ENCODE assay signal across 27 mouse cellular contexts in the genomic region with DNA sequence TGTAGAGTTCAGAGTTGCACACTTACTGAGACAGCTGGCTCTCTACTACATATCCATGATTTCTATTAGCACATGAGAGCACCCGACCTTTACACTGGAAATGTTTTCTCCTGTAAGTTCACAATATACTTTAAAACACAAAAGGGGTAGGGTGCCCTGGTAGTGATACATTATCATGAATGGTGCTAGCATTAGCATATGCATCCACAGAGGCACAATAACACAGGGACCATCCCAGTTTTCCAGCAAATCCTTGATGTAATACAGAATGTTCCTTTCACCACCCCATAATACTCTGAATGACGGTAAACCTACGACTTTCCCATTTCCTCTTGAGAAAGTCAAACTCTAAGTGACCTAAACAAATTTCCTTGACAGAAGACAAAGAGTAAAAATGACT.
DNase-seq lines count a peak whose midpoint lies in the region; ATAC-seq lines count a peak whose summit lies in the region.
"Had no signal": no experiment of that assay in that cellular context is flagged by ENCODE, and none has a peak within 500 bp of the region (broad histone marks: within the 10 kb centered on the region; RNA-seq: fewer than 3 reads in every experiment).

No protein-coding gene starts in this region.

- no peak for DNase-seq in kidney, postnatal 14 days
- DNase-seq in limb, embryonic 11.5 days (ENCODE audit: low spot score), result no peak
- no peak for DNase-seq in limb, embryonic 10.5 days (ENCODE audit: low spot score)
- peak; percentile 60 for DNase-seq in ZHBTc4 (ENCODE audit: low read depth, low spot score)
- DNase-seq in left cerebral cortex, adult 18-20 months (ENCODE audit: low spot score in 2 of 2), result no peak
- DNase-seq in adrenal gland, postnatal 25 days, result no peak
- DNase-seq: B cell, adult 2 months; cerebellum, adult 11-12 months; cerebellum, adult 8-10 months; cerebellum, postnatal 10 days; cerebellum, postnatal 36 days; forebrain, postnatal 0 days; gastrocnemius, postnatal 25 days; heart, adult 18-20 months; heart, postnatal 10 days; heart, postnatal 36 days had no signal

- no peaks in the 10 kb centered on the region for H3K4me1 ChIP-seq in kidney, embryonic 14.5 days (ENCODE audit: control insufficient read depth, insufficient read depth, low read length)
- no peaks in the 10 kb centered on the region for H3K4me1 ChIP-seq in limb, embryonic 11.5 days (ENCODE audit: control insufficient read depth, insufficient read depth, low read length)
- H3K4me1 ChIP-seq in limb, embryonic 10.5 days, result peaks cover 28% of the 10 kb centered on the region
- H3K4me1 ChIP-seq: heart, embryonic 15.5 days; hindbrain, embryonic 10.5 days had no signal

- no peak overlapping the region for H3K4me3 ChIP-seq in kidney, embryonic 14.5 days (ENCODE audit: low read length)
- H3K4me3 ChIP-seq in limb, embryonic 11.5 days (ENCODE audit: low read depth, low read length), result no peak overlapping the region
- H3K4me3 ChIP-seq in limb, embryonic 10.5 days, result no peak overlapping the region
- H3K4me3 ChIP-seq: embryonic facial prominence, embryonic 10.5 days; embryonic facial prominence, embryonic 13.5 days; erythroblast, embryonic 14.5 days; forebrain, embryonic 13.5 days; heart, embryonic 12.5 days; heart, embryonic 15.5 days; hindbrain, embryonic 10.5 days; hindbrain, embryonic 13.5 days had no signal

- H3K9me3 ChIP-seq in kidney, embryonic 14.5 days (ENCODE audit: control insufficient read depth, low read length), result no peaks in the 10 kb centered on the region
- H3K9me3 ChIP-seq in limb, embryonic 11.5 days (ENCODE audit: control insufficient read depth, low read length), result no peaks in the 10 kb centered on the region
- no peaks in the 10 kb centered on the region for H3K9me3 ChIP-seq in limb, embryonic 10.5 days (replicated peaks)
- H3K9me3 ChIP-seq: embryonic facial prominence, embryonic 10.5 days; embryonic facial prominence, embryonic 13.5 days; forebrain, embryonic 13.5 days; heart, embryonic 12.5 days; heart, embryonic 15.5 days; hindbrain, embryonic 10.5 days; hindbrain, embryonic 13.5 days had no signal

- H3K27me3 ChIP-seq in kidney, embryonic 14.5 days (ENCODE audit: control insufficient read depth, insufficient read depth, low read length), result no peaks in the 10 kb centered on the region
- no peaks in the 10 kb centered on the region for H3K27me3 ChIP-seq in limb, embryonic 11.5 days (ENCODE audit: control insufficient read depth, insufficient read depth, low read length)
- H3K27me3 ChIP-seq in limb, embryonic 10.5 days (ENCODE audit: low read depth, poor library complexity, severe bottlenecking), result peaks cover 6% of the 10 kb centered on the region; the same call in 1 of the 2 replicates
- H3K27me3 ChIP-seq: embryonic facial prominence, embryonic 13.5 days; forebrain, embryonic 13.5 days; heart, embryonic 12.5 days; heart, embryonic 15.5 days; hindbrain, embryonic 13.5 days had no signal

- H3K4me2 ChIP-seq in kidney, embryonic 14.5 days (replicated peaks; ENCODE audit: low read depth, low read length), result no peak overlapping the region
- H3K4me2 ChIP-seq in limb, embryonic 11.5 days (ENCODE audit: low read depth, severe bottlenecking), result no peak overlapping the region
- H3K4me2 ChIP-seq: embryonic facial prominence, embryonic 13.5 days; forebrain, embryonic 13.5 days; heart, embryonic 12.5 days; heart, embryonic 15.5 days; hindbrain, embryonic 13.5 days had no signal

- ATAC-seq in kidney, embryonic 14.5 days (ENCODE audit: low FRiP score, low TSS enrichment), result 0 out of 2 replicates have a peak, but pooled peaks have one; percentile 26
- peak; percentile 61; the same call in 1 of the 2 replicates for ATAC-seq in limb, embryonic 11.5 days (ENCODE audit: insufficient number of reproducible peaks, low FRiP score, low TSS enrichment, low read depth)
- ATAC-seq: hindbrain, embryonic 16.5 days; inflammation-experienced regulatory T-cells, adult 6 months had no signal

- WGBS in kidney, embryonic 14.5 days, result 23% methylated on average over 3 of the region's 3 CpGs
- WGBS in limb, embryonic 11.5 days, result 30% methylated on average over 3 of the region's 3 CpGs
- WGBS in limb, embryonic 10.5 days, result 36% methylated on average over 3 of the region's 3 CpGs

- H3K27ac ChIP-seq in kidney, embryonic 14.5 days (ENCODE audit: low read depth, low read length), result no peak overlapping the region
- H3K27ac ChIP-seq in limb, embryonic 11.5 days (replicated peaks; ENCODE audit: low read depth, low read length), result no peak overlapping the region
- no peak overlapping the region for H3K27ac ChIP-seq in limb, embryonic 10.5 days
- H3K27ac ChIP-seq: embryonic facial prominence, embryonic 10.5 days; embryonic facial prominence, embryonic 13.5 days; forebrain, embryonic 13.5 days; heart, embryonic 15.5 days; hindbrain, embryonic 10.5 days; hindbrain, embryonic 13.5 days had no signal

- no peak overlapping the region for H3K9ac ChIP-seq in kidney, embryonic 14.5 days (ENCODE audit: low read depth, low read length)
- no peak overlapping the region for H3K9ac ChIP-seq in limb, embryonic 11.5 days (ENCODE audit: low read length)
- H3K9ac ChIP-seq: embryonic facial prominence, embryonic 13.5 days; forebrain, embryonic 13.5 days; forebrain, postnatal 0 days; heart, embryonic 12.5 days; heart, embryonic 15.5 days; hindbrain, embryonic 13.5 days had no signal

- H3K36me3 ChIP-seq in kidney, embryonic 14.5 days (ENCODE audit: control insufficient read depth, insufficient read depth, low read length), result no peaks in the 10 kb centered on the region
- no peaks in the 10 kb centered on the region for H3K36me3 ChIP-seq in limb, embryonic 11.5 days (ENCODE audit: control insufficient read depth, insufficient read depth, low read length)
- no peaks in the 10 kb centered on the region for H3K36me3 ChIP-seq in limb, embryonic 10.5 days
- H3K36me3 ChIP-seq: embryonic facial prominence, embryonic 10.5 days; embryonic facial prominence, embryonic 13.5 days; heart, embryonic 12.5 days; heart, embryonic 15.5 days; hindbrain, embryonic 10.5 days; hindbrain, embryonic 13.5 days had no signal
